Mouse (Mus musculus) gastrocnemius, postnatal 14 days (tissue): ENCODE data around the gene Denr. TPM values are rescaled to one million over a fixed set of nuclear protein-coding genes. Genes with fewer than 3 reads are reported as not detected.

Experiments
- DNase-seq: peaks from one replicate; pipeline ENCODE4 v3.0.0; 2021; ENCODE audit warnings: mixed read lengths
- intact Hi-C: fragments of 180-260 bp; cut with DNase I; formaldehyde crosslinking; loops from one replicate; pipeline ENCODE4 v1.15.1; 2025; ENCODE audit warnings: low total_unique reads
- long read RNA-seq, 2 experiments: library from polyadenylated mRNA; stranded (forward); transcript quantifications; one replicate each; pipeline ENCODE4 v2.0.0; 2021
- total RNA-seq, 2 experiments: library from RNA; stranded (reverse); gene quantifications; 2 replicates each; pipeline ENCODE4 v1.2.3; 2021

Gene Denr
- total RNA-seq = 10 to 100 TPM; 45.4 to 55.2 TPM
- long read RNA-seq, experiment 1, transcript Denr-201 (8 exons, 2,339 nt) = major isoform, 22 of 31 reads
- long read RNA-seq, experiment 1, partial matches to known transcripts = 5 of 31 reads
- long read RNA-seq, experiment 1, other reads (novel, unspliced or antisense) = 4 of 31 reads
- long read RNA-seq, experiment 2, transcript Denr-201 (8 exons, 2,339 nt) = major isoform, 20 of 26 reads
- long read RNA-seq, experiment 2, partial matches to known transcripts = 3 of 26 reads
- long read RNA-seq, experiment 2, other reads (novel, unspliced or antisense) = 3 of 26 reads

DNA sequence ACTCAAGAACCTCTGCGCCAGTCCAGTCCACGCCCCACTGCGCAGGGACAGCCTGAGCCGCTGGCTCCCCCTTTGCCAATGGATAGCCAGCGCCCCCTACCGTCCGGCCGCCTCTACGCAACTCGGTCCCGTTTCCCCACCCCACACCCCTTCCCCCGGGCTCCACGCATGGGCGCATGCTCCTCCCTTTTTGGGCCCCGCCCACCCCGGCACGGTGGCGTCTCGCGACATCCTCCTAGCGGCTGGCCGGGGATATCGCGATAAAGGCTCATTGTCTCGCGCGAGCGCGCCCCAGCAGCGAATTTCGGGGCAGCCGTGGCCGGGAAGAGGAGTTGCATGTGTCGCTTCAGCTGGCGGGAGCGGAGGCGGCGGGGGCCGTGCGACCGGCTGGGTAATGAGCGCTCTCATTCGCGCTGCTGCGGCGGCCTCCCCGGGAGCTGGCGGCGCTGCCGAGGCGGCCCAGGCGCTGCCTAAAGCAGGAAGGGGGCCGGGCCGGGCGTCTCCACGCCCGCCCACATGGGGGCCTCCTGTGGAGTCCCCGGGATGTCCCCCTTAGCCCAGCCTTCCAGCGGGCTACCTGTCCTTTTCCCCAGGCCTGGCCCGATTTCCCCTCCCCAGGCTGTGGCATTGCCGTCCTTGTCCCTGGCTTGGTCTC, at the start of gene Denr:
Gene Denr, plus strand, starts transcription at position 200 of the 655 bp plus-strand sequence.
- peak; percentile 100 for DNase-seq
- intact Hi-C loops = loop anchor here (5.0 kb wide), 1 partner anchor 80 kb away; no protein-coding TSS in a partner anchor

DNA sequence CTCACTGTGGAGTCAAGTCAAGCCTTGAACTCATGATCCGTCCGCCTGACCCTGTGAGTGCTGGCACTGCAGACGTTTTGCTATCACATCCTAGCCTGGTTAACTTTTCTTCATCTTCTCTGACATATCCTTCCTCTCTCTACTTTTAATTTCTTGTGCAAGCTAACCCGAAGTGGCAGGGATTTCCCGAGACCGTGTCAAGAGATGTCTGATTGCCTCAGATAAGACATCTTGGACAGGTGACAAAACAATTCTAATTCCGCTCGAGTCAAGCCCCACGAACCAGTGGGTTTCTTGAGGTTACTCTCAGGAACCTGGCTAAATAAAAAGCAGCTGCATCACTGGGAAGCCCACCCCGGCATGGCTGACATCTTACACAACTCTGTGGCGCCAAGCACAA, 48.2 kb upstream of the Denr start:
- intact Hi-C loops = no loop called here
- DNase-seq = no peak

DNA sequence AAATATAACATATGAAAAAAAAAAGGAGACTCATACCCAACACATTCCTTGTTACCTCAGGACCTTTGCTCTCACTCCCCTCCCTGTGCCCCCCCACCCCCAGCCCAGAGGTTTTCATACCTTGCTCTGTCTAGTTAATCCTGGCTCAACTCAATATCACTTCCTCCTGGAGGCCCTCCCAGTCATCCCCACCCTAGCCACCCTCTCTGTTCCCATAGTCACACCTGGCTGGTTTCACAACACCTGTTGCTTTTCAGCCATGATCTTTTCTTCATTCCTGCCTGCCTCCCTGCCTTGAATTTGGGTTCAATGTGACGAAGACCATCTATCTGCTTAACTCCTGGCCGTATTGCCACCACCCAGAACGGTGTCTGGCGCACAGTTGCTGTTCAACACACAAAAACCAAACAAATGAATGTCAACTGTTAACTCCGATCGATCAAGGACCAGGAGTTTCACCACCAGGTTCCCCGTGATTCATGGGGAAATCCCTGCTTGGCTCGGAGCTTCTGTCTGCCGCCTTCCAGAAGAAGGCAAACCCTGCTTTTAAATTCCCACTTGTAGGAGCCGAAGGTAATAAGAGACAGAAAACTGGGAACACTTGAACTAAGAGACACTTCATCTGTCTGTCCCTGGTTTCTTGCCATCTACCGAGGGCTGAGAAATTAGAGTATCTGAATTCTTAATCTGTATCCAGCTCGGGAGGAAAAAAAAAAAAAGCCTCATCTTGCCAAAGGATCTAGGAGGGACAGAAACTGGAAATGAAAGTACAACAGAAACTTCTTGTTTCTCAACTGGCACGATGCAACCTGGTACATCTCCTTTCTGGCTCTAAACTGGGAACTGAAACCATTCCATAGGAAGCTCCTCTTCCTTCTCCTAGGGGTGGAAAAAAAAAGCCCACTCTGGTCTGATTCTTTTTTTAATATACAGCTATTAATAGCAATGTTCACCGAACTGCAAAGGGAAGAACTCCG, 44.3 kb upstream of the Denr start:
- intact Hi-C loops = no loop called here

DNA sequence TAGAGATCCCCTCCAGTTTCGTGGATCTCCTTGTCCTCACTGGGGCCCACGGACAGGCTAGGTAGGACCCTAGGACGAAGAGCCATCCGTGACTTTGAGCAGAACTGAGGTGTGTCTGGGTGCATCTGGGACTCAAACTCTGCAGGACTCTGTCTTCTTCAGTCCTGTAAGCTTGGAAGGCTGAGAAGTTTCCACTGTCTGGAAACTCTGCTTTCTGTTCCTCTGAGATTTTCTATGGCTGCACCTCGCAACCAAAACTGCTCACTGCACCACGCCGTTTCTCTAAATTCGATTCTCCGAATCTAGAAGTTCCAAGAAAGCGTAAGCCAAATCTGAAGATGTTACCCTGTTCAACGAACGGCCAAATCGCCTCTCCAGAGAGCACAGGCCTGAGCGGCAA, 43.0 kb upstream of the Denr start:
- intact Hi-C loops = no loop called here
- DNase-seq = no peak

More for the DNA sequence above, 44.3 kb upstream of the Denr start:
- DNase-seq = no peak

DNA sequence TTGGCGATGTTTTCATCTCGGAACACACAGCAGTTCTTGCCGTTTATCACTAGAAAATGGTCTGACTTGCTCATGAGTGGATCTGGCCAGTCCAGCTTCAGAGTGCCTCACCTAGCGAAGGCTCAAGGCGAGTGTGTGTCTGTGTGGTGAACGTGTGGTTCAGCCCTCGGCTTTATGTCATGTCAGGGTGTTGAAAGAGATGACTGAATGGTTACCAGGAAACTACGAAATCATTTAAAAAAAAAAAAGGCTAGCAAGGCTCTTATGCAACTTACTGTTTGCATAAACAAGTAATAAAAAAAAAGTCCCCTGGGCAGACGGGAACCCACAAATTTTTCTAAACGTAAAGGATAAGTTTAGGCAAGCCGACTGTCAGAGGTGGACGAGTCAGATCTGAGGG, 41.6 kb upstream of the Denr start, which contains the start of gene Hcar2:
Gene Hcar2, minus strand, starts transcription at position 135 of the 400 bp plus-strand sequence.
- intact Hi-C loops = no loop called here

DNA sequence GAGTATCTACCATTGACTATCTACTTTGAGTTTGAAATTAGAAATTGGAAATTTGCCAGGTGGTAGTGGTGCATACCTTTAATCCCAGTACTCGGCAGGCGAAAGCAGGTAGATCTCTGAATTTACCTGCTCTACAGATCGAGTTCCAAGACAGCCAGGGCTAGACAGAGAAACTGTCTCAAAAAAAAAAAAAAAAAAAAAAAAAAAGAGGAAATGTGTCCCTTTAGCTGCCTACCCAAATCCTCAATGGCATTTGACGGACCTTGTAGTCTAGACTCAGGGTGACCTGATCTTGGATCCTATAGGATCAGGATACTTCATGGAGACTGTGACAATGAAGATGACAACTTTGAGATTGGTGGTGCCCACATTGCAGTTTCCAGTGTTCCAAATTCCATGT, 40.5 kb upstream of the Denr start:
- no peak for DNase-seq
- intact Hi-C loops = no loop called here

More for the DNA sequence above, 41.6 kb upstream of the Denr start, which contains the start of gene Hcar2:
- no peak for DNase-seq

DNA sequence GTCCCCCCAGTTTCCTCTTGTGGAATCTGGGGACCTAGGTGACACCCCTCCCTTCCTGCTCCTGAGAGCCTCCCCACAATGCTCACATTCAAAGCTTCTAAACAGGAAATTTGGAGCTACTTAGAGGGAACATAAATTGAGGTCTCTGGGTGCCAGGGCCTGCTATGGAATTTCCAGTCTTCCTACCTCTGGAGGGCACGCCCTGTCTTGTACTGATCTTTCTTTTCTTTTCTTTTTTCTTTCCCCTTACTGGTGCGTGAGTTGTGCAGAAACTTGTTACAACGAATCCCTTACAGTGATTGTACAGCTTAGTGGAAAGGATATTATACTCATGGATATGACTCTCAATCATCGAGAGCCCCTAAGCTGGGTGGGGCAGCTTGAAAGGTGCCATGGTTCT, 37.4 kb upstream of the Denr start:
- intact Hi-C loops = no loop called here
- DNase-seq = no peak

DNA sequence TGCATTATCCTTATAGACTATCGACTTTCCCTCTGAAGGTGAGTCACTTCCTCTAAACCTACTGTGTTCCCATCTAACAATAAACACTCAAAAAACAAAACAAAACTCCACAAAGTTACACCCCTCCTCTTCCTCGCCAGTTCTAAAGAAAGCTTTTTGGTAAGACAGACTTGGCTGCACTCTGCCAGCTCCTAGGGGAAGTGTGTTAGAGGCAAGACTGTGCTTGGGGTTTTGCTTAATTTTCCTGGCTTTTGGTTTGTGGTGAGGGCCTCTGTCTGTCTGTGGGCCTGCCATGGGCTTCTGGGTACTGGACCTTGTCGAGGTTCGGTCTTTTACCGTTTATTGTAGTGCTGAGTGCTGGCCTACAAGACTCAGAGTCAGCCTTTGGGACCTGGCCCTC, 32.8 kb upstream of the Denr start:
- DNase-seq = no peak
- intact Hi-C loops = no loop called here

DNA sequence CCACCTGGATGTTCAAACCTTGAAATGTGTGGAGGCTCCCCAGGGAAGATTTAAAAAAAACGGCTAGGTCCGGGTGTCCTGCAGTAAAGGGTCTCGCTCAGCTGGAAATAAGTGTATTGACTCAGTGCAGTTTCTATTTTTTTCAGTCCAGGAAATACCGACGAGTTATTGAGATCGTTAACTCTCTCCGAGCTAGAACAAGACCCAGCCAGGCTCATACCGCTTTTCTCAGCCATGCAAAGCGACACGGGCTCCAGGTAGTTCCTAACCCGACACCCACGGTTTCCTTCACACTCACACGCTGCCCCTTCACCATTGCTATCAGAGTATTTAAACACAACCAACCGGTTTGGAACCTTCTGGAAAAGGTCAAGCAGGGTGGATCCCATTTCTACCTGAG, 28.9 kb upstream of the Denr start:
- intact Hi-C loops = no loop called here
- no peak for DNase-seq

DNA sequence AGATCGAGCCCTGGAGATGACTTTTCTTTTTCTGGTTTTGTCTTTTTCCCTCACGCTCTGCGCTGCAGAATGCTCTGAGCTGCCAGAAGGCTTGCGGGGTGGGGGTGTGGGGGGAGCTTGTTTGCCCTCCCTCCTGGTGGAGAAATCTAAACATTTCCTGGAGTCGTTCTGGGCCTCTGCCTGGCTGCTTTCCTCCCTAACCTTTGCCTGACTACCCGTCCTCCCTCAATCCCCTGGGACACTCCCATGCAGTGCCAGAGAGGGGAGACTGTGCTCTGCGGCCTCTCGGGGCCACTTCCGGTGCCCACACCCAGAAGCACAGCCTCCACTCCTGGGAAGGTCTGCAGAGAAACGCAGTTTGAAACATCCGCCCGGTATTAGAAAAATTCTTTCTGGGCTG, 27.0 kb upstream of the Denr start, which contains the start of gene Hcar1:
Gene Hcar1, minus strand, starts transcription at position 93 of the 400 bp plus-strand sequence.
- intact Hi-C loops = no loop called here
- no peak for DNase-seq

DNA sequence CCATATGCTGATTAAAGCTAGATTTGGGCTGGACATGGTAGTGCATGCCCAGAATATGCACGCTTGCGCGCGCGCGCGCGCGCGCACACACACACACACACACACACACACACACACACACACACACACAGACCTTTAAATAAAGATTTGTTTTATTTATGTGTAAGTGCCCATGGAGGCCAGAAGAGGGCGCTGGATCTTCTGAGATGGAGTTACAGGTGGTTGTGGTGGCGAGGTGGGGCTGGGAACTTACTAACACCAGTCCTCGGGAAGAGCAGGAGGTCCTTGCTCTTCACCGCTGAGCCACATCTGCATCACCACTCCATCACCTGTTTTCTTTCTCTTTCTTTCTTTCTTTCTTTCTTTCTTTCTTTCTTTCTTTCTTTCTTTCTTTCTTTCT, 26.2 kb upstream of the Denr start:
- intact Hi-C loops = no loop called here

DNA sequence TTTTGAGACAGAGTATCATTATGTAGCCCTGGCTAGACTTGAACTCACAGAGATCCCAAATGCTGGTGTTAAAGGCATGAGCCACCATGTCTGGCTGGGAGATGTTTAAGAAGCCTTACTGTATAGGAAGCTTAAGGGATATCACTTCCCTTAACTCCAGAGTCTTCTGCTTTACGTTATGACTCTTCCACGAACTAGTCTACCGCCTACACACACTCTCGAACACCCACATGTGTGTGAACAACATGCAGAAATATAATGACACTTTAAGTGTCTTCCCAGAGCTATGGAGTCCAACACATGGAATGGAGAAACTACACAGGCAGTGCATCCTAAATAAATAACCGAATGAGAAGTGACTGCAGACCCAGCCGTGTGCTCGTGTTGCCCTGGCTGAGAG, 23.1 kb upstream of the Denr start:
- intact Hi-C loops = no loop called here
- DNase-seq = no peak

More for the DNA sequence above, 26.2 kb upstream of the Denr start:
- DNase-seq = no peak

DNA sequence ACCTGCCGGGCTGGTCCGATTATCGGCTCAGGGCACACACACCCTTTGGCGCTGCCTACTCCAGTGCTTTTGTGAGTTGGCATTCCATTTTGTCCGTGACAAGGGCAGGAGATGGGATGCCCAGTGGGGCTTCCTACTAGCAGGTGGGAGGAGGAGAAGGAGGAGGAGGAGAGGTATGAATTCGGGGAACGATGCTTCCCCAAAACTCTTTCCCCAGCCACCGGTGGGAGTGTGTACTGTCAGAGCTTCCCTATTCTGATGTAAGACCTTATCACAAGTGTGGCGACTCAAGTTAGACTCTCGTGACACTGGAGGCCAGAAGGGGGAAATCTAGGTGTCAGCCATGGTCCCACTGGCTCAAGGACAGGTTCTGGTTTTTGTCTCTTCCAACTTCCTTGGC, 22.6 kb upstream of the Denr start:
- DNase-seq = no peak
- intact Hi-C loops = no loop called here

DNA sequence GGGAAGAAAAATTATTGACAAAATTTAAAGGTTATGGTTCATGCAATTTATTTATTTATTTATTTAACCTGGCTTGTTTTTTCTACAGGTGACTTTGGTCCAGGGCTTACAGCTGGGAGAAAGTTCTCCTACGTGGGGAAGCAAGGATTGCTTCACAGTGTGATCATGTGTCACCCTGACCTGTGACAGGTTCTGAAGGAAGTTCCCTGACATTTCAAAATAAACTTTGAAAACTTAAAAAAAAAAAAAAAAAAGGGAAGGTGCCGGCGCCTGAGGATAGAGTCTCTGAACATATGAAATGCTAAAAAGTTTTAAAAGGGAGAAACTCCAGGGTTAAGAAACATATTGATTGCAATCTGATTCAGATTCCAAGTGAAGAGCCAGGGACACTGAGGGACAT, 20.6 kb upstream of the Denr start:
- no peak for DNase-seq
- intact Hi-C loops = no loop called here

DNA sequence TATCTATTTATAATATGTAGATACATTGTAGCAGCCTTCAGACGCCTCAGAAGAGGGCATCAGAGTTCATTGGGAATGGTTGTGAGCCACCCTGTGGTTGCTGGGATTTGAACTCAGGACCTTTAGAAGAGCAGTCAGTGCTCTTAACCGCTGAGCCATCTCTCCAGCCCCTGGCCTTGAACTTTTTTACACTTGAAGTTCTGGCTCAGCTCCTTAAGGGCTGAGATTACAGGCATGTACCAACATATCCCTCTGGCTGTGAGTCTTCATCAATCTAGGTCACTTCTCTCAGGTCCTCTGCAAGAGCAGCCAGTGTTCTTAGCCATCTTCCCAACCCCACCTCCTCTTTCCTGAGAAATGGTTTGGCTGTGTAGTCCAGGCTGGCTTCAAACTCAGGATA, 16.7 kb upstream of the Denr start:
- intact Hi-C loops = loop anchor here (10.0 kb wide), 1 partner anchor 246 kb away; no protein-coding TSS in a partner anchor
- DNase-seq = no peak

DNA sequence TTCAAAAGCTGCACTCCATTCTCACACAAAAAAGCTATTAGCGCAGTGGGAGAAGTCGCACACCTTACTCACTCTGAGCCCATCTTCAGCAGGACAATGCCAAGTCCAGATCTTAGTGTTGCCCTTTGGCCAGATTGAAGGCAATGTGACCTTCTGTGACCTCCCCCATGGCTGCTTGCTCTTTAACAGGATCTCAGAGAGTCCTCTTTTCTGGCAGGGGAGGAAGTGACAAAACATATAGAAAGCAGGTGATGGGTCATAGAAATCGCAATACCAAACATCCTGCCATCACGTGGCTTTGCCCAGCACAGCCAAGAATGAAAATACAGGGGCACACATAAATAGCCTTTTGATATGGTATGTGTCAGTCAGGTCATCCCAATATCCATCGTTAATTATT, 16.0 kb upstream of the Denr start:
- intact Hi-C loops = loop anchor here (10.0 kb wide), 1 partner anchor 246 kb away; no protein-coding TSS in a partner anchor
- no peak for DNase-seq

DNA sequence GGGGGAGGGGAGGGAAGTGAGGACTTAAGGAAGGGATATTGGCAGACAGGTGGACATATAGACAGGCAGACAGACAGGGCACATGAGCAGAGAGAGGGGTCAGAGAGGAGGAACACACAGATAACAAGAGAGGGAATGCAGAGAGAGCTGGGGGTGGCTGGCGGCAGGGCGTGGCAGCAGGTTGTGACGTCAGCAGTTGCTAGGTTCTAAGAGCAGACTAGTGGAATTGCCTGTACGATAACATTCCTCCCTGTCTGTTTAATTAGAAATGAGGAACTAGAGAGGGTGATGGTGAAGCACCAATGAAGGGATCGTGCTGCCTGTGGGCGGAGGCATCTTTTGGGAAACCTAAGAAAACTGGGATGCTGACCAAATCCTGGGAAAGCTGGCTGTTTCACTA, 15.3 kb upstream of the Denr start:
- no peak for DNase-seq
- intact Hi-C loops = loop anchor here (10.0 kb wide), 1 partner anchor 247 kb away; no protein-coding TSS in a partner anchor

DNA sequence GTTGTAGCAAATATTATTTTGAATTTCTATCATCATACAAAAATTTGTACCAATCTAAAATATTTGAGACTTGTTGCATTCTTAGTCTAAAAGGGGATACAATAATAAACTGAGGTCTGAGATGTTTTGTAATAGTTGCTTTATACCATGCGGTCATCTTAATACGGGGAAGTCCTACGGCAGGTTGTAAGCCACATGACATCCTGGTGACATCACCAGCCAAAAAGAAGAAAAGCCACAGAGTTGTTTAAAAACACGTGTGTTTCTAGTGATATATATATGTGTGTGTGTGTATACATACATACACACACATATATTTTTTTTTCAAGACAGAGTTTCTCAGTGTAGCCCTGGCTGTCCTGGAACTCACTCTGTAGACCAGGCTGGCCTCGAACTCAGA, 13.5 kb upstream of the Denr start:
- intact Hi-C loops = loop anchor here (10.0 kb wide), 1 partner anchor 249 kb away; no protein-coding TSS in a partner anchor

DNA sequence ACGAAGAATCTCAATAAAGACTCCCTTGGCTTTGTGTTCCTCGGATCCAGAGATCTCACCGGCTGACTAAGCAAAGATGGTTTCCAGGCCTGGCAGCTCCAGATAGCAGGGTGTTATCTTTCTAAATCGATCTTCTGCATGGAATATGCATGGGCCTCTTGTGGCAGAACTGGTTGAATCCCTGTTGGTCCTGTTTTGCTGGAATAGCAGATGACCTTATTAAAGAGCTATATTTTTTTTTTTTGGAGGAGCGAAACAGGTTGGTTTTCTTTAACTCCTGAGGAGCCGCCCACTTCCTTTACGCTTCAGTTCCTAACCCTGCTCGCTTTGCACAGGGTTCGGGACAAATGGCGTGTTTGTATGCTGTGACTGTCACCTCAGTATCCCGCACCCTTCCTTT, 10.6 kb upstream of the Denr start:
- no peak for DNase-seq
- intact Hi-C loops = loop anchor here (10.0 kb wide), 1 partner anchor 252 kb away; no protein-coding TSS in a partner anchor

More for the DNA sequence above, 13.5 kb upstream of the Denr start:
- no peak for DNase-seq
